Mouse (Mus musculus): ENCODE measurements around the gene Sirt2.

DNA sequence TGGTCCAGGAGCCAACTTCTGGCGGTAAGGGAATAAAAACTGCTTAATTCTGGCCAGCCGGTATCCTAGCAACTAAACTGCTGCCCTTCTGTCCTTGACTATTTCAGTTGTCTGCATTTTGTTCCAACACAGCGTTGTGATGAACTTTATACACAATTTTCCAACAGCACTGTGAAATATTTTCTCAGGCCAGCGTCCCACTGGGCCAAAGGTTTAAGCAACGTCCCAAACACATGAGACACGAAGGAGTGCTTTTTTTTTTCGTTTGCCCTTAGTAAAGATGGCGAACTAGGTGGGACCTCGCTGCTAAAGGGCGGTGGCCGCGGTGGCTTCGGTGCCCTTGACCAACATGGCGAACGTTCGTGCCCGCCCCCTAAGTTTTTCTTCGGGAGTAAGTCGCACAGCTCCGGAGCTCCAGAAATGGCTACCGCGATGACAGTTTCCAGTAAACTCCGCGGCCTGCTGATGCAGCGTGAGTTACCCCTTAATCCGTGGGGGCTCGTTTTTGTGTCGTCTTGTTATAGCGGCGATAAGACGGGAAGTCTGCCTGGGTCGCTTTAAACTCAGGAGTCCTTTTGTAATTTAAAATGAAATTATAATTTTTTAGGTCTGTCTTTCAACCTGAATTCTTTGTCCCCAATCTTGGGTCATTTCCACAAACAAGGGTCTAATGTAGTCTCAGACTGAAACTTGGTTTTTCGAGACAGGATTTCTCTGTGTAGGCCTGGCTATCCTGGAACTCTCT lies 58.6 kb downstream of the Sirt2 start, which contains the start of gene Ech1:
- no peak for TF ChIP-seq CTCF (IDR thresholded peaks at IDR 0.05; ENCODE audit: borderline replicate concordance, control insufficient read depth, extremely low read depth, insufficient read depth, low read length, poor library complexity)
- TF ChIP-seq POLR2A (IDR thresholded peaks at IDR 0.05; ENCODE audit: control insufficient read depth, extremely low read depth, insufficient read depth, low read length, poor library complexity): peak; percentile 42; the same call in 1 of the 2 replicates
